ENCODE assay signal across 10 mouse cellular contexts in genomic region chr11:69016755-69017154, GRCm38 (mm10). TPM values are rescaled to one million over a fixed set of nuclear protein-coding genes. Genes with fewer than 3 reads are reported as not detected.
DNase-seq lines count a peak whose midpoint lies in the region; ATAC-seq and TF ChIP-seq lines count a peak whose summit lies in the region.
"Had no signal": no experiment of that assay in that cellular context is flagged by ENCODE, and none has a peak within 500 bp of the region (broad histone marks: within the 10 kb centered on the region; RNA-seq: fewer than 3 reads in every experiment).

No protein-coding gene starts in this region.

- ATAC-seq in erythroblast, adult 5-6 weeks (replicated peaks; ENCODE audit: low FRiP score, poor library complexity, severe bottlenecking) = no peak
- ATAC-seq in limb, embryonic 14.5 days (ENCODE audit: low FRiP score, low read depth) = no peak
- ATAC-seq in stomach, embryonic 16.5 days (ENCODE audit: insufficient read depth, low FRiP score) = no peak

- peaks cover 59% of the 10 kb centered on the region for H3K4me1 ChIP-seq in erythroblast, embryonic 14.5 days (ENCODE audit: control insufficient read depth)
- H3K4me1 ChIP-seq in spleen, adult 2 months (ENCODE audit: control insufficient read depth, insufficient read depth, insufficient read length) = peaks cover 3% of the 10 kb centered on the region
- H3K4me1 ChIP-seq in limb, embryonic 14.5 days (ENCODE audit: control insufficient read depth, insufficient read depth, low read length) = peaks cover 8% of the 10 kb centered on the region
- peaks cover 12% of the 10 kb centered on the region for H3K4me1 ChIP-seq in stomach, embryonic 16.5 days (ENCODE audit: control insufficient read depth, insufficient read depth, low read length)

- no peak overlapping the region for H3K27ac ChIP-seq in spleen, adult 2 months (ENCODE audit: insufficient read depth, low read length)
- peak overlapping the region; percentile 88 for H3K27ac ChIP-seq in limb, embryonic 14.5 days (replicated peaks; ENCODE audit: low read depth, low read length)
- peak overlapping the region; percentile 91 for H3K27ac ChIP-seq in stomach, embryonic 16.5 days (ENCODE audit: low read length)

- H3K4me3 ChIP-seq in erythroblast, embryonic 14.5 days (replicated peaks) = peak overlapping the region; percentile 86
- H3K4me3 ChIP-seq in spleen, adult 2 months (ENCODE audit: extremely low read depth, insufficient read depth, insufficient read length) = peak overlapping the region; percentile 88; the same call in 1 of the 2 replicates
- peak overlapping the region; percentile 54 for H3K4me3 ChIP-seq in limb, embryonic 14.5 days (replicated peaks; ENCODE audit: low read length)
- peak overlapping the region; percentile 70 for H3K4me3 ChIP-seq in stomach, embryonic 16.5 days (replicated peaks; ENCODE audit: low read length)

- no peak for TF ChIP-seq POLR2A in spleen, adult 2 months (IDR thresholded peaks at IDR 0.05; ENCODE audit: low read depth, low read length)
- TF ChIP-seq POLR2A in limb, embryonic 14.5 days (IDR thresholded peaks at IDR 0.05; ENCODE audit: borderline replicate concordance, extremely low read depth, insufficient read depth, insufficient read length) = no peak

- peaks cover 15% of the 10 kb centered on the region for H3K36me3 ChIP-seq in erythroblast, embryonic 14.5 days (ENCODE audit: control insufficient read depth)
- H3K36me3 ChIP-seq in spleen, adult 2 months (ENCODE audit: control insufficient read depth, insufficient read depth, low read length) = no peaks in the 10 kb centered on the region; the same call in 1 of the 2 replicates
- H3K36me3 ChIP-seq in limb, embryonic 14.5 days (ENCODE audit: control insufficient read depth, insufficient read depth, low read length) = peaks cover 10% of the 10 kb centered on the region
- H3K36me3 ChIP-seq in stomach, embryonic 16.5 days (ENCODE audit: control insufficient read depth, insufficient read depth, low read length) = no peaks in the 10 kb centered on the region

- H3K27me3 ChIP-seq in erythroblast, embryonic 14.5 days (ENCODE audit: control insufficient read depth) = no peaks in the 10 kb centered on the region
- no peaks in the 10 kb centered on the region for H3K27me3 ChIP-seq in spleen, adult 2 months (ENCODE audit: control insufficient read depth, insufficient read depth, low read length)
- no peaks in the 10 kb centered on the region for H3K27me3 ChIP-seq in limb, embryonic 14.5 days (ENCODE audit: control insufficient read depth, insufficient read depth, low read length)
- no peaks in the 10 kb centered on the region for H3K27me3 ChIP-seq in stomach, embryonic 16.5 days (ENCODE audit: control insufficient read depth, insufficient read depth, low read length)

- WGBS in spleen, adult 2 months = 55% methylated on average over 3 of the region's 3 CpGs
- WGBS in limb, embryonic 14.5 days = 69% methylated on average over 3 of the region's 3 CpGs
- WGBS in stomach, embryonic 16.5 days = 56% methylated on average over 3 of the region's 3 CpGs

- no peak for DNase-seq in spleen, adult 2 months (ENCODE audit: low read depth in 1 of 2, low spot score in 2 of 2)
- DNase-seq in spleen, adult 12 weeks (ENCODE audit: low spot score) = no peak
- no peak for DNase-seq in limb, embryonic 14.5 days (ENCODE audit: low spot score)
- no peak for DNase-seq in cerebellum, adult 18-20 months
- DNase-seq in frontal cortex, postnatal 25 days (ENCODE audit: low spot score in 2 of 2) = no peak
- DNase-seq: kidney, adult 11 months; right cerebral cortex, postnatal 14 days had no signal

- TF ChIP-seq CTCF in spleen, adult 2 months (IDR thresholded peaks at IDR 0.05; ENCODE audit: extremely low read depth, insufficient read depth, insufficient read length, insufficient replicate concordance) = no peak

- H3K4me2 ChIP-seq in limb, embryonic 14.5 days (replicated peaks; ENCODE audit: low read depth, low read length, severe bottlenecking) = peak overlapping the region; percentile 69
- peak overlapping the region; percentile 89 for H3K4me2 ChIP-seq in stomach, embryonic 16.5 days (ENCODE audit: low read depth, low read length)

- H3K9ac ChIP-seq in limb, embryonic 14.5 days (ENCODE audit: low read depth, low read length, severe bottlenecking) = peak overlapping the region; percentile 86
- H3K9ac ChIP-seq in stomach, embryonic 16.5 days (ENCODE audit: low read length) = peak overlapping the region; percentile 85

- H3K9me3 ChIP-seq in erythroblast, embryonic 14.5 days (ENCODE audit: control insufficient read depth, low read length) = no peaks in the 10 kb centered on the region
- no peaks in the 10 kb centered on the region for H3K9me3 ChIP-seq in limb, embryonic 14.5 days (ENCODE audit: control insufficient read depth, low read length)
- no peaks in the 10 kb centered on the region for H3K9me3 ChIP-seq in stomach, embryonic 16.5 days (replicated peaks; ENCODE audit: control insufficient read depth, low read length)

RNA-seq across cellular contexts. Expression of gene Ctc1, which starts 1.0 kb away (rescaled TPM):
- 13.5 and 27.1 TPM in 2 replicates for polyA plus RNA-seq in erythroblast, embryonic 14.5 days (2012)
- total RNA-seq in erythroblast, adult 5-6 weeks (2015; ENCODE audit: low replicate concordance) = 14.4 and 26.5 TPM in 2 replicates
- total RNA-seq in erythroblast, adult 5-6 weeks (2017; ENCODE audit: low replicate concordance) = 6.4 and 8.9 TPM in 2 replicates
- 27.2 and 30.4 TPM in 2 replicates for polyA plus RNA-seq in spleen, adult 2 months (2012; rRNA removed)
- 76.4 and 110 TPM in 2 replicates for polyA plus RNA-seq in limb, embryonic 14.5 days (2012; rRNA removed)
- 44.6 and 49.1 TPM in 2 replicates for polyA plus RNA-seq in limb, embryonic 14.5 days (2014; fragmentation: Nextera tagmentation; extraction: Ambion mirVana)
- polyA plus RNA-seq in stomach, embryonic 16.5 days (2015; fragmentation: Nextera tagmentation; extraction: Ambion mirVana) = 34.5 and 43.9 TPM in 2 replicates

RNA-seq across cellular contexts. Expression of gene Pfas, which starts 8.5 kb away (rescaled TPM):
- polyA plus RNA-seq in erythroblast, embryonic 14.5 days (2012) = 0.78 and 0.81 TPM in 2 replicates
- total RNA-seq in erythroblast, adult 5-6 weeks (2015; ENCODE audit: low replicate concordance) = 19.6 and 51.7 TPM in 2 replicates
- 18.3 and 36.7 TPM in 2 replicates for total RNA-seq in erythroblast, adult 5-6 weeks (2017; ENCODE audit: low replicate concordance)
- polyA plus RNA-seq in spleen, adult 2 months (2012; rRNA removed) = 14.0 and 16.8 TPM in 2 replicates
- polyA plus RNA-seq in limb, embryonic 14.5 days (2012; rRNA removed) = 27.0 and 35.6 TPM in 2 replicates
- polyA plus RNA-seq in limb, embryonic 14.5 days (2014; fragmentation: Nextera tagmentation; extraction: Ambion mirVana) = 22.0 and 25.6 TPM in 2 replicates
- polyA plus RNA-seq in stomach, embryonic 16.5 days (2015; fragmentation: Nextera tagmentation; extraction: Ambion mirVana) = 24.1 and 25.2 TPM in 2 replicates

RNA-seq across cellular contexts. Expression of gene Aurkb, which starts 28.7 kb away (rescaled TPM):
- 20.3 and 26.6 TPM in 2 replicates for polyA plus RNA-seq in erythroblast, embryonic 14.5 days (2012)
- 32.9 and 35.3 TPM in 2 replicates for total RNA-seq in erythroblast, adult 5-6 weeks (2015; ENCODE audit: low replicate concordance)
- 74.0 and 102 TPM in 2 replicates for total RNA-seq in erythroblast, adult 5-6 weeks (2017; ENCODE audit: low replicate concordance)
- 41.4 and 42.9 TPM in 2 replicates for polyA plus RNA-seq in spleen, adult 2 months (2012; rRNA removed)
- polyA plus RNA-seq in limb, embryonic 14.5 days (2012; rRNA removed) = 124 and 144 TPM in 2 replicates
- 109 and 116 TPM in 2 replicates for polyA plus RNA-seq in limb, embryonic 14.5 days (2014; fragmentation: Nextera tagmentation; extraction: Ambion mirVana)
- 120 and 134 TPM in 2 replicates for polyA plus RNA-seq in stomach, embryonic 16.5 days (2015; fragmentation: Nextera tagmentation; extraction: Ambion mirVana)

RNA-seq across cellular contexts. Expression of gene Rangrf, which starts 41.8 kb away (rescaled TPM):
- polyA plus RNA-seq in erythroblast, embryonic 14.5 days (2012) = 0.13 and 0.15 TPM in 2 replicates
- total RNA-seq in erythroblast, adult 5-6 weeks (2015; ENCODE audit: low replicate concordance) = 11.5 and 18.8 TPM in 2 replicates
- total RNA-seq in erythroblast, adult 5-6 weeks (2017; ENCODE audit: low replicate concordance) = 5.0 and 16.0 TPM in 2 replicates
- 10.1 and 11.2 TPM in 2 replicates for polyA plus RNA-seq in spleen, adult 2 months (2012; rRNA removed)
- 42.8 and 46.7 TPM in 2 replicates for polyA plus RNA-seq in limb, embryonic 14.5 days (2012; rRNA removed)
- polyA plus RNA-seq in limb, embryonic 14.5 days (2014; fragmentation: Nextera tagmentation; extraction: Ambion mirVana) = 43.4 and 46.3 TPM in 2 replicates
- 46.7 and 57.6 TPM in 2 replicates for polyA plus RNA-seq in stomach, embryonic 16.5 days (2015; fragmentation: Nextera tagmentation; extraction: Ambion mirVana)

RNA-seq across cellular contexts. Expression of gene Borcs6, which starts 42.8 kb away (rescaled TPM):
- polyA plus RNA-seq in erythroblast, embryonic 14.5 days (2012) = 2.0 and 2.4 TPM in 2 replicates
- 2.5 and 3.1 TPM in 2 replicates for total RNA-seq in erythroblast, adult 5-6 weeks (2015; ENCODE audit: low replicate concordance)
- total RNA-seq in erythroblast, adult 5-6 weeks (2017; ENCODE audit: low replicate concordance) = 1.0 and 4.7 TPM in 2 replicates
- polyA plus RNA-seq in spleen, adult 2 months (2012; rRNA removed) = 16.7 and 23.7 TPM in 2 replicates
- polyA plus RNA-seq in limb, embryonic 14.5 days (2012; rRNA removed) = 15.2 and 15.6 TPM in 2 replicates
- 12.3 and 13.9 TPM in 2 replicates for polyA plus RNA-seq in limb, embryonic 14.5 days (2014; fragmentation: Nextera tagmentation; extraction: Ambion mirVana)
- 7.2 and 7.8 TPM in 2 replicates for polyA plus RNA-seq in stomach, embryonic 16.5 days (2015; fragmentation: Nextera tagmentation; extraction: Ambion mirVana)
